Mouse (Mus musculus): Measurements from ENCODE around the gene Gm4969.

DNA sequence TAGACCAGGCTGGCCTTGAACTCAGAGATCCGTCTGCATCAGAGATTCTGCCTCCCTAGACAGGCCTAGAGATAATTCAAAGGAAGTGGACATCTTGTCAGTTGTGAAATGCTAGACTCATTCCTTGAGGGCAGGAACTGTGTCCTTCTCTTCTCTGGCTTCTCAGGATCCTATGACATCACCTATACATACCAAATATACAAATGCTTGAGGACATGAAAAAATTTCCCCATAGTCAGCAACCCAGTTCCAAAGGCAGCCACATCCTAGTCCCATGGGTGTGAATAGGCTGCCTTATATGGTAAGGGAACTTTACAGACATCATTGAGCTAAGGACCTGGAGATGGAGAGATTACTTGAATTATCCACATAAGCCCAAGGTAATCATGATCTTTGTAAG lies 8.6 kb downstream of the Gm4969 start:
- TF ChIP-seq GATA1 (IDR thresholded peaks at IDR 0.05; ENCODE audit: borderline replicate concordance, low read length) (no peak), FLI1 (IDR thresholded peaks at IDR 0.05; ENCODE audit: low read length) (no peak)

All from megakaryocyte, embryonic 14.5 days (primary cell).